Mouse (Mus musculus) lung, embryonic 14.5 days (tissue): ENCODE measurements at regions not wholly inside any gene's neighbourhood (a gene's known extent, or its start where the extent isn't known, plus 50 kb on each side); places are given as distances from the start of the nearest gene placed in this dataset.

Experiments
- ATAC-seq: fragments of 200-750 bp; cut with Nextera tagmentation; 2 replicates; pipeline ENCODE4 v1.8.0; 2017; ENCODE audit warnings: mild to moderate bottlenecking, moderate TSS enrichment, moderate library complexity; ENCODE audit not compliant: insufficient read depth
- DNase-seq: peaks from one replicate; pipeline ENCODE4 v3.0.0-alpha.2; 2015
- H3K27ac ChIP-seq: fragments of 300-500 bp; sonication (generic); 2 replicates; pipeline ENCODE4 v1.5.1; 2014; ENCODE audit warnings: low read depth, mild to moderate bottlenecking, moderate library complexity
- H3K27me3 ChIP-seq: fragments of 300-500 bp; sonication (generic); 2 replicates; pipeline ENCODE4 v1.6.1; 2014; ENCODE audit warnings: low read length, control low read depth; ENCODE audit not compliant: insufficient read depth
- H3K36me3 ChIP-seq: fragments of 300-500 bp; sonication (generic); 2 replicates; pipeline ENCODE4 v1.6.1; 2014; ENCODE audit warnings: control low read depth; ENCODE audit not compliant: insufficient read depth
- H3K4me1 ChIP-seq: fragments of 300-500 bp; sonication (generic); 2 replicates; pipeline ENCODE4 v1.6.1; 2014; ENCODE audit warnings: antibody characterized with exemption, control low read depth; ENCODE audit not compliant: insufficient read depth
- H3K4me2 ChIP-seq: fragments of 300-500 bp; sonication (generic); 2 replicates; pipeline ENCODE4 v1.6.1; 2014; ENCODE audit warnings: mild to moderate bottlenecking
- H3K4me3 ChIP-seq: fragments of 300-500 bp; sonication (generic); 2 replicates; pipeline ENCODE4 v1.5.1; 2014; ENCODE audit warnings: low read depth, low read length
- H3K9ac ChIP-seq: fragments of 300-500 bp; sonication (generic); 2 replicates; pipeline ENCODE4 v1.6.1; 2014
- H3K9me3 ChIP-seq: fragments of 300-500 bp; sonication (generic); 2 replicates; pipeline ENCODE4 v1.6.1; 2016; ENCODE audit warnings: low read depth, low read length, control low read depth
- CTCF ChIP-seq: IDR thresholded peaks from 2 replicates; pipeline ENCODE4 v1.5.1; 2016; ENCODE audit warnings: antibody characterized with exemption, low read depth
- WGBS: fragments of 180-500 bp; shearing (Covaris S2); extraction: QIAGEN DNeasy Blood & Tissue Kit; methylation state at CpG from one replicate; pipeline ENCODE4 v1.1.7; 2014; 5-methylcytosine and 5-hydroxymethylcytosine counted together

DNA sequence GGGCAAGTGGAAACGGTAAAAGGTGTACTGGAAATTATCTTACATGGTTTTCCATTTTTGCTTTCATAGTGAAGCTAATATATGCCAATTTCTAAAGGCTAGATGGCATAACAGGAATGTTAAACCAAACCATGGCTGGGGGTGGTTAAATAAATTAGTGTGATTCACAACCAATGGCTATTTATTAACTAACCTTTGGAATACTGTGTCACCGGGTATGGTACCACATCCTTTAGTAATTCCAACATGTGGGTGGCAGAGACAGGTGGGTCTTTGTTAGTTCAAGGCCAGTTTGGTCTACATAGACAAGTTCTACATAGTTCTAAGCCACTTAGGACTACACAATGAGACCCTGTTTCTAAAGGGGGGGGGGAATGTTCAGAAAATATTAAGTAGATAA lies 179.8 kb upstream of the Plxnc1 start:
- DNase-seq (no peak), ATAC-seq (no peak)
- Histone ChIP-seq H3K4me2 (no peak overlapping the region), H3K4me1 (peaks cover 3% of the 10 kb centered on the region; the same call in 1 of the 2 replicates), H3K27ac (no peak overlapping the region), H3K9me3 (no peaks in the 10 kb centered on the region), H3K36me3 (no peaks in the 10 kb centered on the region), H3K4me3 (no peak overlapping the region), H3K9ac (no peak overlapping the region), H3K27me3 (no peaks in the 10 kb centered on the region)
- WGBS = 87% methylated on average over 2 of the region's 2 CpGs
- no peak for TF ChIP-seq CTCF

DNA sequence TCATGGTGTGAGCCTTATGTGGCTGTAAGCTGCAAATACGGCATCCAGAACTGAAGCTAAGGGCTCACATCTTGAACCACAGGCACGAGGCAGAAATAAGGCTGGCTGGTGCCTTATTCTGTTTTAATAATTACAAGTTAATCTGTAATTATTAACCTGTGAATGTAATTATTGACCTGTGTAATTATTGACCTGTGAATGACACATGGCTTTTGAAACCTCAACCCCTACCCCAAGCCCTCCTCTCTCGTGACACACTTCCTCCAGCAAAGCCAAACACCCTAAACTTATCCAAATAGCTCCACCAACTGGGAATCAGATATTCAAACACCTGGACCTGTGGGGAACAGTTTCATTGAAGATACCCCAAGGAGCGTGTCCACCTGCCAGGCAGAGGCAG lies 175.4 kb upstream of the Plxnc1 start:
- H3K27ac ChIP-seq = no peak overlapping the region
- H3K36me3 ChIP-seq = no peaks in the 10 kb centered on the region
- no peaks in the 10 kb centered on the region for H3K9me3 ChIP-seq
- WGBS = 86% methylated on average over 4 of the region's 4 CpGs
- H3K4me1 ChIP-seq = peaks cover 29% of the 10 kb centered on the region
- DNase-seq = no peak
- no peaks in the 10 kb centered on the region for H3K27me3 ChIP-seq
- no peak overlapping the region for H3K4me3 ChIP-seq
- no peak overlapping the region for H3K9ac ChIP-seq
- no peak for ATAC-seq
- H3K4me2 ChIP-seq = no peak overlapping the region
- no peak for TF ChIP-seq CTCF

DNA sequence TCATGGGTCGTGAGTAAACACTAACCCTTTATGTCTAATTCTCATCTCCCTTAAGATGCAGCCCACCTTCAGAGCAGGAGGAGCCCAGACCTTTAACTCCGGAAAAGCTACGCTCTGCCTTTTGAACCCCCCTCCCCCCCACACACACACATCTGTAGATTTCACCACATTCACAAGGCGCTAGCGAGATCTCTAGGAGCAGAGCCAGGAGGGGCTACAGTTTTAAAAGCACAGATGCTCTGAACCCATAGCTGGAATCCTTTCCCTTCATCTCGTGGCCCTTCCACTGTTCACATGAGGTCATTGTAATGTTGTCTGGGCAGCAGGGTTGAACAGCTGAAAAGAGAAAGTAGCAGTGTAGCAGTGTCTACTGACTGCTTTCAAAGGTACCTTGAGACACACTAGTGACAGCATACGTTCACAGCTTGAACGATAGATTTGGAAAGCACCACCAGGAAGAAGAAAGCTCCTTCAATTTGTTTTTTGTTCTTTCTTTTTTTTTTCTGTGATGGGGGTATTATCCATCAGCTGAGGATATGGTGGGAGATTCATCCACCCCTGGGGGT lies 174.2 kb upstream of the Plxnc1 start:
- Histone ChIP-seq H3K4me1 (peaks cover 29% of the 10 kb centered on the region), H3K27me3 (no peaks in the 10 kb centered on the region), H3K9me3 (no peaks in the 10 kb centered on the region), H3K27ac (peak overlapping the region; percentile 78), H3K4me3 (no peak overlapping the region), H3K9ac (no peak overlapping the region), H3K36me3 (no peaks in the 10 kb centered on the region), H3K4me2 (no peak overlapping the region)
- ATAC-seq (peak; percentile 23; the same call in 1 of the 2 replicates), DNase-seq (peak; percentile 66)
- no peak for TF ChIP-seq CTCF
- WGBS = 31% methylated on average over 8 of the region's 8 CpGs

DNA sequence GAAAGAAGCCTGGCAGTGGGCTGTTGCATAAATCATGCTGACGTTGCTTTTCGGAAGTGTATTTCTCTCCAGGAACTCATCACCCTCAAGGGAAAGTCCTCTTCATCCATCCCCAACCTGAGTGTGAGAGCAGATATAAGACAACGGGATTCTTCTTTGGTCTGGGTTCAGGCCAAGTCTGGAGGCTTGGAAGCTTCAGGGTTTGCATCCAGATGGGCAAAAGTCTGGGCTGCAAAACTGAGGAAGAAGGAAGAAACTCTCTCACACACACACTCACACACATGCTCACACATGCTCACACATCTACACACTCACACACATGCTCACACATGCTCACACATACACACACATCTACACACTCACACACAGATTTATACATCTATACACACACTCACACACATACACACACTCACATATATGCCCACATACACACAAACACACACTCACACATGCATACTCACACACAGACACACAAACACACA lies 173.1 kb upstream of the Plxnc1 start:
- peak overlapping the region; percentile 78; the same call in 1 of the 2 replicates for H3K27ac ChIP-seq
- H3K4me1 ChIP-seq = peaks cover 29% of the 10 kb centered on the region
- H3K36me3 ChIP-seq = no peaks in the 10 kb centered on the region
- ATAC-seq (peak; percentile 84; the same call in 1 of the 2 replicates), DNase-seq (no peak)
- H3K9me3 ChIP-seq = no peaks in the 10 kb centered on the region
- H3K27me3 ChIP-seq = no peaks in the 10 kb centered on the region
- TF ChIP-seq CTCF = no peak
- WGBS = 33% methylated on average over 3 of the region's 3 CpGs
- no peak overlapping the region for H3K4me2 ChIP-seq
- no peak overlapping the region for H3K9ac ChIP-seq
- H3K4me3 ChIP-seq = no peak overlapping the region

DNA sequence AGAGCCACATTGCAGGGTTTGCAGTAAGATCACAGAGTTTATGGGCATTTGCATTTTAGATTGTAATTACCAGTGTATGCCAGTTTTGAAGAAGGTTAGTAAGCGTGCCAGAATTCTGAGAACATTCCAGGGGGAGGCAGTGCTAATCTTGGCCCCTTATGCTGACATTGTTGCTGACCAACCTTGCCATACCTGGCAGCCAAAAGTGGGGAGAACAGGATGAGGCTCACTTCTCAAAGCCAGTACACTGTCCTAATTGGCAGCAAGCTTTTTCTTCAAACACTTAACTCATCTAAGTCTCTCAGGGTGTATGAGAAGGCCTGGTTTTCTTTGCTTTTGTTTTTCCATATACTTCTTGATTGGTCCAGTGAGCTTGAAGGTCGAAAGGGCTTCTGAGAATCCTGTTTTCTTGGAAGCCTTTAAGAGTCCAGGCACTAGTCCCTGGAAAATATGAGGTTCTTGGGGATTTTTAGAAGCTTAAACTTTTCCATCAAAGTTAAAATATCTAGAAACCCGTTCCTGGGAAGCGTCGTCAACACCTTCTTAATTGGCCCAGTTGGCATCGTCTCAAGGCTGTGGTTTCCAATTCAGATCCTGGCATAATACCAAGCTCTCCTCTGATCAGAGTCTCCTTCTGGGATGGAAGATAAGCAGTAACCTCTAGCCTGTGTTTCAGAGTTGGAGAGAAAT lies 172.6 kb upstream of the Plxnc1 start:
- peak; percentile 84 for ATAC-seq

DNA sequence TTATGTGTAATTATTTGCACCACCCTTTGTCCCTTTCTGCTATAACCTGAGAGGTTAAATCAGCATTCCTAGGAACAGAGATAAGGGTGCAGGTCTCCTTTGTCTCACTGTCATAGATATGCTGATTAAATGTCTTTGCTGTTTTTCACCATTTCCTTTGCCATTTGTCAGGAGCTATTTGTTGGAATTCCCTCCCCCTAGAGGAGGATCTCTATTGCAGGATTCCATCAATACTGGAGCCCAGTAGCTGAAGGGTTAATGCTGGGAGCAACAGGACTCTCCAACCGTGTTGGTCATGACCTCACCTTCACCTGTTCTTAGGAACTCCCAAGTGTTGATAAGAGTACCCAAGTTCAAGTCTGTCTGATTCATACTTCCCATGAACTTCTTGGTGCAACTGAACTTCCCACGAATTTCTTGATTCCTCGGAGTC lies 172.0 kb upstream of the Plxnc1 start:
- Histone ChIP-seq H3K9ac (no peak overlapping the region), H3K36me3 (no peaks in the 10 kb centered on the region), H3K4me1 (peaks cover 36% of the 10 kb centered on the region), H3K27me3 (no peaks in the 10 kb centered on the region), H3K4me2 (no peak overlapping the region), H3K9me3 (no peaks in the 10 kb centered on the region), H3K4me3 (no peak overlapping the region), H3K27ac (peak overlapping the region; percentile 78)
- ATAC-seq = no peak
- TF ChIP-seq CTCF = no peak
- DNase-seq = no peak
- 23% methylated on average over 3 of the region's 3 CpGs for WGBS

More for the DNA sequence above, 172.6 kb upstream of the Plxnc1 start:
- peaks cover 31% of the 10 kb centered on the region for H3K4me1 ChIP-seq
- H3K4me2 ChIP-seq = no peak overlapping the region
- 35% methylated on average over 6 of the region's 6 CpGs for WGBS
- H3K27me3 ChIP-seq = no peaks in the 10 kb centered on the region
- no peak for TF ChIP-seq CTCF
- H3K27ac ChIP-seq = peak overlapping the region; percentile 78
- no peak overlapping the region for H3K4me3 ChIP-seq
- no peaks in the 10 kb centered on the region for H3K36me3 ChIP-seq
- no peaks in the 10 kb centered on the region for H3K9me3 ChIP-seq
- H3K9ac ChIP-seq = no peak overlapping the region
- DNase-seq = peak; percentile 96

DNA sequence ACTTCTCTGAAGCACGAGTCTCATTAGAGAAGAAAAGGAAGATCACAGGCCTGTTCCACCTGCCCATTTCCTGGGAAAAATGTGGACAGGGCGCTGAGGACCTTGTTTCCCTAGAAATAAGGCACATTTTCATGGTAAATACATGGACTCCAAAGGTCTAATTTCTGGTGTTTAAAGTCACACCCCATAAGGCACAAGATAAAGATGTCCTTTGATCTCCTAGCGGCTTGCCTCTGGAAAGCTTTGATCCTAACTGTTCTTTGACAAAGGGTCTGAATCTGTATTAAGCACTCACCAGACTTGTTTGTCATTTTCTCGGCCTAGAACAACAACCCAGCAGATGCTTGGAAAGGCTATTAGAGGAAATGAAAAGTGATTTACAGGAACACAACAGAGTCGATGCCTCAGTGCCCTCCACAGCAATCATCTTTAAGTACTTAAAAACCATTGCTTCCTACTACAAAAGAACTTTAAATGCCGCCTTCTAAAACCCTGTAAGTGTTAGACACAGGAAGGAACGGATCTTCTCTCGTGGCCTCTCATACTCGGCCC lies 168.3 kb upstream of the Plxnc1 start:
- no peaks in the 10 kb centered on the region for H3K27me3 ChIP-seq
- no peak for TF ChIP-seq CTCF
- H3K9ac ChIP-seq = no peak overlapping the region
- no peak overlapping the region for H3K4me3 ChIP-seq
- ATAC-seq = no peak
- H3K27ac ChIP-seq = peak overlapping the region; percentile 36; the same call in 1 of the 2 replicates
- H3K4me1 ChIP-seq = peaks cover 25% of the 10 kb centered on the region
- H3K36me3 ChIP-seq = no peaks in the 10 kb centered on the region
- 37% methylated on average over 9 of the region's 9 CpGs for WGBS
- H3K9me3 ChIP-seq = no peaks in the 10 kb centered on the region
- DNase-seq = peak; percentile 56
- H3K4me2 ChIP-seq = no peak overlapping the region
